Mouse (Mus musculus): Measurements from ENCODE around the gene Syt12. TPM values are rescaled to one million over a fixed set of nuclear protein-coding genes. Genes with fewer than 3 reads are reported as not detected.

The Syt12 gene
- polyA plus RNA-seq (2016; fragmentation: Nextera tagmentation; extraction: Ambion mirVana) = 0.89 and 0.97 TPM in 2 replicates

DNA sequence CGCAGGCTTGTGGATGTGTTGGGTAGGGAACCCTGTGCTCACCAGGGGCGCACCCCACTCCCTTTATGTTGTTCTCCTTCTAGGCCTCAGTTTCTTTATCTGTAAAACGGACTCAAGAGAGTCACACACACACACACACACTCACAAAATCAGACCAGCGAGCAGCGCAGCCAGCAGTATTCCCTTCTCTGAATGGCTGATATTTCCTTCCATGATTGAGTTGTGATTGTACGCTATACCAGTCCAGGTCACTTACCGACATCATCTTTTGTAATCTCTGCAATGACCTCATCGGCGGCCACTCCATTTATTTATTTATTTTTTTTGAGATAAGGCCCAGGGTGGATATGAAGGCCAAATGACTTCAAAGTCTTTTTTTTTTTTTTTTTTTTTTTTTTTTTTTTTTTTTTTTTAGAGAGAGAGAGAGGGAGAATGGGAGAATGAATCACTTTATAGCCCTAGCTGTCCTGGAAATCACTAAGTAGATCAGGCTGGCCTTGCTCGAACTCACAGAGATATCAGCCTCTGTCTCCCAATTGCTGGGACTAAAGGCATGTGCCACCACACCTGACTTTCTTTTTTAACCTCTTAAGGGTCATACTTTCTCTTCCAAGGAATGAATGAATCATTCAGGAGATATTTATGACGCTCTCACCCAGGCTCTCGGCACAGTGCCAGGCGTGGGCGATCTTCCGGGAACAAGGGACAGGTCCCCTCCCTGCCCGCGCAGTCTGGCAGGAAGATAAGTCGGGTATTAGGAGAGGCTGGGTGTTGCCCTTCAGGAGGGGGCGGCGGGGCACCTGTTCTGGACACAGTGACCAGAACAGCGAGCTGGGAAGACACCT lies at the start of gene Syt12:
Gene Syt12 (minus strand): TSS at position 103 of the 845 bp plus-strand sequence.
- H3K36me3 ChIP-seq = no peaks in the 10 kb centered on the region
- no peak for DNase-seq (ENCODE audit: low spot score)
- H3K4me1 ChIP-seq = peaks cover 13% of the 10 kb centered on the region
- H3K4me3 ChIP-seq = peak within 1 kb of the TSS; percentile 62
- H3K27ac ChIP-seq = peak within 1 kb of the TSS; percentile 79
- no peaks in the 10 kb centered on the region for H3K9me3 ChIP-seq
- H3K27me3 ChIP-seq (ENCODE audit: insufficient read depth, poor library complexity, severe bottlenecking) = peaks cover 56% of the 10 kb centered on the region
- WGBS = 23% methylated on average over 21 of the region's 21 CpGs

GRCm38 (mm10) chr19:4521426-4522050 lies 44.3 kb upstream of the Syt12 start:
- H3K36me3 ChIP-seq = no peaks in the 10 kb centered on the region
- H3K4me3 ChIP-seq = no peak overlapping the region
- DNase-seq (ENCODE audit: low spot score) = no peak
- 91% methylated on average over 3 of the region's 3 CpGs for WGBS
- H3K27ac ChIP-seq = no peak overlapping the region
- H3K9me3 ChIP-seq = no peaks in the 10 kb centered on the region
- H3K4me1 ChIP-seq = no peaks in the 10 kb centered on the region
- no peaks in the 10 kb centered on the region for H3K27me3 ChIP-seq (ENCODE audit: insufficient read depth, poor library complexity, severe bottlenecking)

- Histone ChIP-seq H3K27me3 (ENCODE audit: insufficient read depth, poor library complexity, severe bottlenecking) (no peaks in the 10 kb centered on the region), H3K9me3 (no peaks in the 10 kb centered on the region), H3K4me1 (peaks cover 17% of the 10 kb centered on the region), H3K27ac (no peak overlapping the region), H3K36me3 (no peaks in the 10 kb centered on the region), H3K4me3 (no peak overlapping the region)
- 67% methylated on average over 1 of the region's 1 CpGs for WGBS
- no peak for DNase-seq (ENCODE audit: low spot score)
These were observed 40.2 kb upstream of the Syt12 start for GRCm38 (mm10) chr19:4517483-4517882.

DNA sequence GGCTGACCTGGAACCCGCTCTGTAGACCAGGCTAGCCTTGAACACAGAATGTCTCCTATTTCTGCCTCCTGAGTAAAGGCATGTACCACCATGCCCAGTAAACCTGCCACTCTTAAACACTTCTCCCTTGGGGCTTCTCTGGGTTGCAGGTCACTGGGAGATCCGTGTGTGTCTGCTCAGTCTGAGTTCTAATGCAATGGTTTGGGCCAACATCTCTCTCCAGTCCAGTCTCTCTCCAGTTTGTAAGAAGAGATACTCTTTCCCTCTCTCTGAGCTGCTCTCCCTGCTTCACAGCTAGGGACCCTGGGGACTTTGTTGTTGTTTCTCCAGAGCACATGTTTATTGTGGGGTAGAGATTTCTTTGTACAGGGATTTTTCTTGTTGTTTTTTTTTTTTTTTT lies 39.0 kb upstream of the Syt12 start:
- no peaks in the 10 kb centered on the region for H3K36me3 ChIP-seq
- no peak for DNase-seq (ENCODE audit: low spot score)
- H3K4me1 ChIP-seq = peaks cover 19% of the 10 kb centered on the region
- no peaks in the 10 kb centered on the region for H3K9me3 ChIP-seq
- WGBS = 68% methylated on average over 2 of the region's 2 CpGs
- H3K27ac ChIP-seq = no peak overlapping the region
- H3K27me3 ChIP-seq (ENCODE audit: insufficient read depth, poor library complexity, severe bottlenecking) = no peaks in the 10 kb centered on the region
- no peak overlapping the region for H3K4me3 ChIP-seq

GRCm38 (mm10) chr19:4515746-4516145 lies 38.5 kb upstream of the Syt12 start:
- Histone ChIP-seq H3K27ac (no peak overlapping the region), H3K4me1 (peaks cover 24% of the 10 kb centered on the region), H3K27me3 (ENCODE audit: insufficient read depth, poor library complexity, severe bottlenecking) (no peaks in the 10 kb centered on the region), H3K9me3 (no peaks in the 10 kb centered on the region), H3K36me3 (no peaks in the 10 kb centered on the region), H3K4me3 (no peak overlapping the region)
- no peak for DNase-seq (ENCODE audit: low spot score)
- WGBS = 47% methylated on average over 2 of the region's 2 CpGs

GRCm38 (mm10) chr19:4513236-4513858 lies 36.1 kb upstream of the Syt12 start:
- no peaks in the 10 kb centered on the region for H3K36me3 ChIP-seq
- peaks cover 33% of the 10 kb centered on the region for H3K4me1 ChIP-seq
- no peak overlapping the region for H3K27ac ChIP-seq
- 71% methylated on average over 4 of the region's 4 CpGs for WGBS
- DNase-seq (ENCODE audit: low spot score) = no peak
- H3K9me3 ChIP-seq = no peaks in the 10 kb centered on the region
- H3K27me3 ChIP-seq (ENCODE audit: insufficient read depth, poor library complexity, severe bottlenecking) = no peaks in the 10 kb centered on the region
- H3K4me3 ChIP-seq = no peak overlapping the region

DNA sequence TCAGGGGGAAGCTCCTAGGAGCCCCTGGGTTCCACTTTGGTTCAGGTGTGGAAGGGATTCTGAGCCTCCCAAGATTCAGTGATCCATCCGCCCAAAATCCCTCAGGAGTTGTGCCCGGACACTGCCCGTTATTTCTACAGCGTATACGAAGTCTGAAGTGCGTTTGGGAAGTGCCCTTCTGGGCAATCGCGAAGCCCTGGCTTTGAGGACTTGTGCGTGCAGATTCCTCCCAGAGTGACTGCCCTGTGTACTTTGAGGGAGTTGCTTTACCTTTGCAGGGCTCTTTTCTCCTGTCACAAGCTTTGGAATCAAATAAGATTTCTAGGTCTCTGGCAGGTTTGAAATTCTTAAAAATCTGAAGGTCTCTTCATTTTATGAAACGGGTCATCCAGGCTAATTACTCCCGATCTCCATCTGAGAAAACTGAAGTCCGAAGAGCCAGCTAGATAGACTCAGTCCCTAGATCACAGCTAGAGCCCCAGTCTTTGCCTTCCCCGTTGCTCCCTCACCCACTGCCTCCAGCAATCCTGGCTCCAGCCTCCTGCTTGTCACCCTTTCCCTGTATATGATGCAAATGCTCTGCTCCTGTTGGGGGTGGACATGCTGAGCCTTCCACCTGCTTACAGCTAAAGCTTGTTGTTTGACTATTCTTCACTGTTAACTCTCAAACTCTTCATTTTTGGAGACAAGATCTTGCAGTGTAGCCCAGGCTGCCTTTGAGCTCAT lies 34.0 kb upstream of the Syt12 start:
- DNase-seq (ENCODE audit: low spot score) = no peak
- H3K27me3 ChIP-seq (ENCODE audit: insufficient read depth, poor library complexity, severe bottlenecking) = no peaks in the 10 kb centered on the region
- H3K27ac ChIP-seq = no peak overlapping the region; the same call in 1 of the 2 replicates
- 8% methylated on average over 13 of the region's 13 CpGs for WGBS
- H3K4me3 ChIP-seq = peak overlapping the region; percentile 79
- no peaks in the 10 kb centered on the region for H3K9me3 ChIP-seq
- H3K4me1 ChIP-seq = peaks cover 32% of the 10 kb centered on the region
- H3K36me3 ChIP-seq = no peaks in the 10 kb centered on the region

DNA sequence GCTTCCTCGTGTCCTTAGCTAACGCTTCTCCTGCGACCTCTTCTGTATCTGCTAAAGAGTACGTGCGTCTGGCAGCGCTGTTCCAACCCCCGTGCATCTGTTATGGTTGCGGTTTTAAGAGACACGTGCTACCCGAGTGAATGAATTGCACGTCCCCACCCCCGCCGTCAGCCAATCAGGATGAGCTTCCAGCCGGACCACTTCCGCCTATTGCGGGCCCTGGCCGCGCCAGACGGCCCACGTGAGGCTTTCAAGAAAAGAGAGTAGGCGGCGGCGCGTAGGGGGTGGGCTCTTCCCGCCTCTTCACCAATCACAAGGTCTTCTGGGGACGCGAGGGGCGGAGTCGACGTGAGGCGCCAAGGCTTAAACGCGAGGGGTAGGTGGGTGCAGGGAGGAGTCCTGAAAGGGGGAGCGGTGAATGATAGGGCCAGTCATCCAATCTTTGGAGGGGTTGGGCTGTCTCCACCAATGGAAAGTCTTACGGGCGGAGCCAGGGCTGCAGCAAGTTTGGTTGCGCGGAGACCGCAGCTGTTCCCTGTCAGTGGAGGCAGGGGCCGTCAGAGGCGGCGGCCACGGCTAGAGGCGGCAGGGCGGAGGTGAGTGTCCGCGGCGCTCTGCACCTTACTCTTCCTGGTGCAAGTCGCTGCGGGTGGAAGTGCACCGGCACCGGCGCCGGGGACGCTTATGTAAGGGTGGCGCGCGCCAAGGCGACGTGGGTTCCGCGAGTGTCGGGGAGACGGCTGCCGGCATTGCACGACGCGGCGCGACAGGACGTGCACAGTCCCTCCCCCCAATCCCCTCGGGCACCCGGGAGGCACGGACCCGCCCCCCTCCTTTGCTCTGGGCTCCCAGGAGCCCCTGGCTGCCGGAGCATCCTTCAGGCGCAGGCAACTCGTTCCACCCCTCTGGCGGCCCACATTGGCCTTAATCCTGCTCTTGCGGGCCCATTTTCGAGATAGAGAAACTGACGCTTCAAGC lies 33.0 kb upstream of the Syt12 start, which contains the start of gene Pcx:
Gene Pcx (plus strand): TSS at position 487 of the 978 bp plus-strand sequence.
- H3K27ac ChIP-seq = peak within 1 kb of the TSS; percentile 86
- under 1% methylated on average over 82 of the region's 82 CpGs for WGBS
- H3K4me3 ChIP-seq = peak within 1 kb of the TSS; percentile 79
- no peaks in the 10 kb centered on the region for H3K9me3 ChIP-seq
- DNase-seq (ENCODE audit: low spot score) = peak; percentile 100
- H3K4me1 ChIP-seq = peaks cover 22% of the 10 kb centered on the region
- H3K27me3 ChIP-seq (ENCODE audit: insufficient read depth, poor library complexity, severe bottlenecking) = no peaks in the 10 kb centered on the region
- H3K36me3 ChIP-seq = no peaks in the 10 kb centered on the region

DNA sequence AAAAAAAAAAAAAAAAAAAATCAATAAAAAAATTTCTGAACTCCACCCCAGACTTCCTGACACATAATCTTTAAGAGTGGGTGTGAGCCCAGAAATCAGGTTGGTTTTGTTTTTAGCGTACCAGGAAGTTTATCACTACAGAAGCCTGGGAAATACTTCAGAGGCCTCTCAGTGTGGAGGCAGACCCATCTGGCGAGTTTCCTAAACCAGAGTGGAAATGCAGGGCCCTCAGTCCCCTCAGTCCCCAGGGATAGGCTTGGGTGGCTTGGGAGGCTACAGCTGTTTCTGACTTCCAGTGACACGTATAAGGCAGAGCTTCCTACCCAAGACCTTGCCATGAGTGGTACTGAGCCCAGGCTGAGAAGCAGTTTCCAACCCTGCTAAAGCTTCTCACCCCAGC lies 30.5 kb upstream of the Syt12 start:
- DNase-seq (ENCODE audit: low spot score) = no peak
- Histone ChIP-seq H3K27me3 (ENCODE audit: insufficient read depth, poor library complexity, severe bottlenecking) (no peaks in the 10 kb centered on the region), H3K36me3 (no peaks in the 10 kb centered on the region), H3K4me1 (peaks cover 27% of the 10 kb centered on the region), H3K27ac (no peak overlapping the region), H3K9me3 (no peaks in the 10 kb centered on the region), H3K4me3 (no peak overlapping the region)
- WGBS = 61% methylated on average over 3 of the region's 3 CpGs

- Histone ChIP-seq H3K4me3 (no peak overlapping the region), H3K27me3 (ENCODE audit: insufficient read depth, poor library complexity, severe bottlenecking) (no peaks in the 10 kb centered on the region), H3K36me3 (no peaks in the 10 kb centered on the region), H3K27ac (no peak overlapping the region), H3K4me1 (peaks cover 21% of the 10 kb centered on the region), H3K9me3 (no peaks in the 10 kb centered on the region)
- 95% methylated on average over 1 of the region's 1 CpGs for WGBS
- DNase-seq (ENCODE audit: low spot score) = no peak
These were observed 27.6 kb upstream of the Syt12 start for GRCm38 (mm10) chr19:4504830-4505229.

DNA sequence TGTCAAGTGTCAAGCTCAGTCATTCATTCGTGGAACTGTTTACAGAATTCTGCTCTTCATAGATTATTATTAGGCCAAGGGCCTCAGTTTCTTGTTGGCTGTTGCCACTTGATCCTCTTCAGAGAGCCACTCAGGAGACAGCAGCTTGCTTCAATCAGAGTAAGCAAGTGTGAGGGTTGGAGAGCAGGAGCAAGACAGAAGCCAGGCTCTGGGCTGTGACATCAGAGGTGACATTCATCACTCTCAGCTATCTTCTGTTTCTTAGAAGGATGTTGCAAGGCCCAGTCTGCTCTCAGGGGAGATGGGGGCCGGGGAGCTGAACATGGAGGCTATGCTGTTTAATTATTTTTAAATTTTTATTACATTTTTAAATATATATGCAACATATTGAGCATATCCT lies 25.5 kb upstream of the Syt12 start:
- WGBS = 49% methylated on average over 2 of the region's 2 CpGs
- H3K9me3 ChIP-seq = no peaks in the 10 kb centered on the region
- no peaks in the 10 kb centered on the region for H3K36me3 ChIP-seq
- DNase-seq (ENCODE audit: low spot score) = no peak
- peaks cover 25% of the 10 kb centered on the region for H3K4me1 ChIP-seq
- H3K4me3 ChIP-seq = no peak overlapping the region
- H3K27ac ChIP-seq = 0 out of 2 replicates have a peak overlapping the region, but pooled peaks have one; percentile 42
- no peaks in the 10 kb centered on the region for H3K27me3 ChIP-seq (ENCODE audit: insufficient read depth, poor library complexity, severe bottlenecking)
